Mouse (Mus musculus) gastrocnemius, adult 2 months (tissue): ENCODE results near the gene Pirt. TPM values are rescaled to one million over a fixed set of nuclear protein-coding genes. Genes with fewer than 3 reads are reported as not detected.

Source experiments
- DNase-seq: peaks from one replicate; pipeline ENCODE4 v3.0.0; 2022
- H3K27ac ChIP-seq: fragments of 200-600 bp; 2 replicates; pipeline ENCODE4 v1.8.1; 2022; ENCODE audit warnings: mild to moderate bottlenecking
- H3K4me3 ChIP-seq: fragments of 200-600 bp; 2 replicates; pipeline ENCODE4 v1.8.1; 2022; ENCODE audit warnings: mild to moderate bottlenecking, moderate library complexity
- CTCF ChIP-seq: fragments of 200-600 bp; IDR thresholded peaks from 2 replicates; pipeline ENCODE4 v1.8.1; 2022; ENCODE audit warnings: antibody characterized with exemption, mild to moderate bottlenecking, moderate library complexity
- intact Hi-C: fragments of 180-260 bp; cut with DNase I; formaldehyde crosslinking; loops from one replicate; pipeline ENCODE4 v1.15.1; 2025
- long read RNA-seq, 2 experiments: library from polyadenylated mRNA; stranded (forward); transcript quantifications; one replicate each; pipeline ENCODE4 v2.0.0; 2021
- total RNA-seq, 2 experiments: library from RNA; stranded (reverse); gene quantifications; 2 replicates each; pipeline ENCODE4 v1.2.3; 2021

Gene Pirt
- total RNA-seq, result under 1 TPM in 1 of 2 experiments, not detected in 1; 0.05 TPM
- long read RNA-seq, experiment 1, result 0 reads
- long read RNA-seq, experiment 2, result 0 reads

GRCm38 (mm10) chr11:66911811-66912210 lies at the start of gene Pirt:
Gene Pirt, plus strand, starts transcription at chr11:66911981.
- Histone ChIP-seq H3K4me3 (no peak within 1 kb of the TSS), H3K27ac (no peak within 1 kb of the TSS)
- TF ChIP-seq CTCF, result no peak
- no peak for DNase-seq
- intact Hi-C loops, result no loop called here

- DNase-seq, result no peak
- intact Hi-C loops, result loop anchor here (5.0 to 10.0 kb wide), 2 partner anchors 257 to 749 kb away; no protein-coding TSS in a partner anchor
- Histone ChIP-seq H3K27ac (no peak overlapping the region), H3K4me3 (no peak overlapping the region)
- peak; percentile 55 for TF ChIP-seq CTCF
Measured at GRCm38 (mm10) chr11:66871701-66872100, 40.1 kb upstream of the Pirt start.

- intact Hi-C loops, result loop anchor here (5.0 to 10.0 kb wide), 2 partner anchors 258 to 751 kb away; no protein-coding TSS in a partner anchor
- TF ChIP-seq CTCF, result no peak
- Histone ChIP-seq H3K27ac (no peak overlapping the region), H3K4me3 (no peak overlapping the region)
- DNase-seq, result no peak
Measured at GRCm38 (mm10) chr11:66872773-66873470, 38.9 kb upstream of the Pirt start.

- intact Hi-C loops, result no loop called here
- H3K4me3 ChIP-seq, result no peak overlapping the region
- peak overlapping the region; percentile 72 for H3K27ac ChIP-seq
- TF ChIP-seq CTCF, result no peak
- DNase-seq, result no peak
Measured at GRCm38 (mm10) chr11:66881291-66881690, 30.5 kb upstream of the Pirt start.

- H3K4me3 ChIP-seq, result no peak overlapping the region
- intact Hi-C loops, result no loop called here
- DNase-seq, result peak; percentile 28
- H3K27ac ChIP-seq, result peak overlapping the region; percentile 72
- TF ChIP-seq CTCF, result no peak
Measured at GRCm38 (mm10) chr11:66882224-66883040, 29.3 kb upstream of the Pirt start.

GRCm38 (mm10) chr11:66892536-66892935 lies 19.2 kb upstream of the Pirt start:
- TF ChIP-seq CTCF, result no peak

GRCm38 (mm10) chr11:66898747-66899146 lies 13.0 kb upstream of the Pirt start:
- no peak for DNase-seq
- Histone ChIP-seq H3K4me3 (no peak overlapping the region), H3K27ac (no peak overlapping the region)
- intact Hi-C loops, result no loop called here
- TF ChIP-seq CTCF, result no peak

More at GRCm38 (mm10) chr11:66892536-66892935, 19.2 kb upstream of the Pirt start:
- intact Hi-C loops, result no loop called here
- DNase-seq, result no peak
- Histone ChIP-seq H3K27ac (no peak overlapping the region), H3K4me3 (no peak overlapping the region)

- Histone ChIP-seq H3K4me3 (no peak overlapping the region), H3K27ac (no peak overlapping the region)
- peak; percentile 68 for DNase-seq
- intact Hi-C loops, result no loop called here
- peak; percentile 78 for TF ChIP-seq CTCF
Measured at GRCm38 (mm10) chr11:66899426-66899825, 12.4 kb upstream of the Pirt start.

- no peak for DNase-seq
- intact Hi-C loops, result loop anchor here (10.0 kb wide), 1 partner anchor 182 kb away; no protein-coding TSS in a partner anchor
- Histone ChIP-seq H3K27ac (no peak overlapping the region), H3K4me3 (no peak overlapping the region)
- TF ChIP-seq CTCF, result no peak
Measured at GRCm38 (mm10) chr11:66902801-66903200, 9.0 kb upstream of the Pirt start.

- Histone ChIP-seq H3K4me3 (no peak overlapping the region), H3K27ac (no peak overlapping the region)
- peak; percentile 76 for DNase-seq
- intact Hi-C loops, result loop anchor here (1.0 to 10.0 kb wide), 3 partner anchors 78 to 179 kb away; no protein-coding TSS in a partner anchor
- TF ChIP-seq CTCF, result peak; percentile 95
Measured at GRCm38 (mm10) chr11:66905617-66906384, 6.0 kb upstream of the Pirt start.

- DNase-seq, result no peak
Measured at GRCm38 (mm10) chr11:66912531-66913458, 1.0 kb downstream of the Pirt start.

More at GRCm38 (mm10) chr11:66912531-66913458, 1.0 kb downstream of the Pirt start:
- no peak for TF ChIP-seq CTCF
- H3K27ac ChIP-seq, result no peak overlapping the region
- H3K4me3 ChIP-seq, result no peak overlapping the region
- intact Hi-C loops, result no loop called here
